Mouse (Mus musculus) testis, adult 2 months (tissue): ENCODE data around the gene Scube3.

Experiments
- CTCF ChIP-seq: fragments of 200-500 bp; IDR thresholded peaks from 2 replicates; pipeline ENCODE4 v1.5.1; 2012; ENCODE audit warnings: low read depth, mild to moderate bottlenecking, inconsistent platforms, low read length, moderate library complexity; ENCODE audit not compliant: control insufficient read depth, insufficient read depth, insufficient replicate concordance
- POLR2A ChIP-seq: fragments of 200-500 bp; IDR thresholded peaks from 2 replicates; pipeline ENCODE4 v1.6.1; 2012; ENCODE audit warnings: low read depth, mild to moderate bottlenecking, inconsistent platforms, low read length, moderate library complexity; ENCODE audit not compliant: control insufficient read depth

- TF ChIP-seq POLR2A = no peak
- no peak for TF ChIP-seq CTCF
These were observed 17.6 kb upstream of the Scube3 start for GRCm38 (mm10) chr17:28124368-28124767.
